Mouse (Mus musculus): Measurements from ENCODE around the gene Lrmda.

DNA sequence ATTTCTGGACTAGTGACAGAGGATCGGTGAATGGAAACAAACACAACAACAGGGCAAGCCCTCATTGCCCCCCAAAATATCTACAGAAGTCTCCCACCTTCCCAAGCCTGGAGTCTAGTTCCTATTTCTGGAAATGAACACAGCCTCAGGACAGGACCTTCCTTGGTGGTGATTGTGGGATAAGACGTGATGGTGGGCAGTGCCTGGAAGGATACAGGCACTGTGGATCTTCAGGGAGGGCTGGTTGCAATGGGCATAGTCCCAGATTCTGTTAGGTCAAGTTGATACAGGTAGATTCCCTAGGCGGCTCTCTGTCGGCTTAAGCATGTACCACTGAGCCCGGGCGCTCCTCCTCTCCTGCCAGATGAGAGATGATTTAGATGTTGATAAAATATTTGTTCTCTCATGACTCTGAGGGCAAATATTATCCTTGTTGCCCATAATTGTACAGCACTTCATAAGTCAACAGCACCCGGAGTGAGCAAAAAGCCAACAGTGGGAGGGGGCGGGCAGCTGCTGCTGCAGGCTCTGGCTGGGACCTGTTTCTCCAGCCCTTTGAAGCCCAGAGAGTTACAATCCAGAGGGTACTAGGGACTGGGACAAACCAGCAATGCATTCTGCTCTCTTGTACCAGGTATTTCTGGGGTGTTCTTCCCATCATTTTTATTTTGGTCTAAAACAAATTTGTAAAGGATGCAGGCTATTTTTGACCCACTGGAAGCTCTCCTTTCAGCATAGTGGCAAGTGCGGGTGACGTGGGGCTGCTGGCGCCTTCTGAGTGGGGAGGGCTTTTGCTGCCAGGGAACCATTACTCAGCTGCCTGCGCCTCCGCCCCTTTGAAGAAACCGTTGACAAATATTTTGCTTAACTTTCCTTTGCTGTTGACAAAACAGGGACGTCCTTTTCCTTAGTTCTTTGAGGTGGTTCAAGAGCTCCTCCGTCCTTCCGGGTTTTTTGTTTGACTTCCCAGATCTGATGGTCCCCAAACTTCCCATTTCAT, 630.8 kb downstream of the Lrmda start:
- TF ChIP-seq CTCF (IDR thresholded peaks at IDR 0.05; ENCODE audit: borderline replicate concordance, insufficient read depth, low read length) (no peak), POLR2A (IDR thresholded peaks at IDR 0.05; ENCODE audit: low read depth, low read length) (no peak)
